Mouse (Mus musculus) C2C12 (cell line): Measurements from ENCODE around the gene Fjx1.

ENCODE experiments used
- CTCF ChIP-seq: IDR thresholded peaks from one replicate; pipeline ENCODE4 v1.5.1; 2011; ENCODE audit not compliant: control insufficient read depth, insufficient read depth, insufficient read length
- MAX ChIP-seq: IDR thresholded peaks from one replicate; pipeline ENCODE4 v1.6.1; 2011; ENCODE audit warnings: mild to moderate bottlenecking, control low read depth
- USF1 ChIP-seq: IDR thresholded peaks from one replicate; pipeline ENCODE4 v1.6.1; 2011; ENCODE audit warnings: low read depth, mild to moderate bottlenecking, control low read depth, moderate library complexity

DNA sequence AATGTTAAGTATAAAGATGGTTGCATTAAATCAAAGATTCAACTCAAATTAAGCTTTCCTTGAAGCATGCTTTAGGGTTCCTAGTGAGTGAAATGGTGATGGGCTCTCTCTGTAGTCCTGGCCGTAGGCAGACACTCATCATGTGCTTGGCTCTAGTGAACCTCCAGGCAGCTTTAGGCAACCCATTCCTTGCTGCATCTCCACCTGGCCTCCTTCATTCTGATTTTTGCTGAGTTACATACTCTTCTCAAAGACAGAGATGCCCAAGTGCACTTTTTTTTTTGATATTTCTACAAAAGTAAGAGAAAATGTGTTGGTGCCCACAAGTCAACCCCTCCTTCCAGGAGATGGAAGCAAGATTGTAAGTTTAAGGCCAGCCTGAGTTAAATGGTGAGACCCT, 2.8 kb upstream of the Fjx1 start:
- no peak for TF ChIP-seq CTCF
- no peak for TF ChIP-seq USF1
- no peak for TF ChIP-seq MAX
